Mouse (Mus musculus): ENCODE results near the gene Mpzl3.

The Mpzl3 gene

GRCm38 (mm10) chr9:45042947-45043346 lies 12.0 kb upstream of the Mpzl3 start:
- no peak for DNase-seq (ENCODE audit: low spot score)

DNA sequence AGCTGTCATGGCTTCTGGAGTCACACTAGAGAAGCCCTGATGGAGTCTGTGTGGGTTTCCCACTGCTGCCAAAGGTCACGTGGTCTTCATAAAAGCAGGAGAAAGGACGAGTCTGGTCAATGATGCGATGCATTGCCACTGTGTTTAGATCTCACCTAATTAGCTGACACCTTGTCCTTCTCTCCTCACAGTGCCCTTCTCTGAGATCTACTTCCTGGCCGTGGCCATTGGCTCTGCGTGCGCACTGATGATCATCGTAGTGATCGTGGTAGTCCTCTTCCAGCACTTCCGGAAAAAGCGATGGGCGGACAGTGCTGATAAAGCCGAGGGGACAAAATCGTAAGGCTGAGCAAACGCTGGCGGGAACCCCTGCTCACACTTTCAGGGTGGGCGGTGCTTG lies 8.0 kb upstream of the Mpzl3 start:
- DNase-seq (ENCODE audit: low spot score): no peak

- DNase-seq (ENCODE audit: low spot score): no peak
Observed at GRCm38 (mm10) chr9:45048511-45048910, 6.5 kb upstream of the Mpzl3 start.

- no peak for DNase-seq (ENCODE audit: low spot score)
Observed at GRCm38 (mm10) chr9:45049731-45050130, 5.3 kb upstream of the Mpzl3 start.

DNA sequence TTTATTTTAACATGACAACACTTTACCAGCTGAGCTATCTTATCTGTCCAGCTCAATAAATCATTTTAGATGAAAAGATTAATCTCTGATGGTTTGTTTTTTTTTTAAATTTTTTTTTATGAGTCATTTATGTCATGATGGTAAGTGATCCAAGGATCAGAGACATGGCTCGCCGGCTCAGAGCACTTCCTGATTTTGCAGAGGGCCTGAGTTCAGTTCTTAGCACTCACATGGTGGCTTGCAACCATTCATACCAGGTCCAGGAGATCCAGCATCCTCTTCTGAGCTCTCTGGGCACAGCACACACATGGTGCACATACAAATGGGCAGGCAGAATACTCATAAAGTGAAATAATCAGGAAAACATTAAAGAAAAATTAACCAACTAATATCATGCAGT lies 4.7 kb upstream of the Mpzl3 start:
- DNase-seq (ENCODE audit: low spot score): no peak

DNA sequence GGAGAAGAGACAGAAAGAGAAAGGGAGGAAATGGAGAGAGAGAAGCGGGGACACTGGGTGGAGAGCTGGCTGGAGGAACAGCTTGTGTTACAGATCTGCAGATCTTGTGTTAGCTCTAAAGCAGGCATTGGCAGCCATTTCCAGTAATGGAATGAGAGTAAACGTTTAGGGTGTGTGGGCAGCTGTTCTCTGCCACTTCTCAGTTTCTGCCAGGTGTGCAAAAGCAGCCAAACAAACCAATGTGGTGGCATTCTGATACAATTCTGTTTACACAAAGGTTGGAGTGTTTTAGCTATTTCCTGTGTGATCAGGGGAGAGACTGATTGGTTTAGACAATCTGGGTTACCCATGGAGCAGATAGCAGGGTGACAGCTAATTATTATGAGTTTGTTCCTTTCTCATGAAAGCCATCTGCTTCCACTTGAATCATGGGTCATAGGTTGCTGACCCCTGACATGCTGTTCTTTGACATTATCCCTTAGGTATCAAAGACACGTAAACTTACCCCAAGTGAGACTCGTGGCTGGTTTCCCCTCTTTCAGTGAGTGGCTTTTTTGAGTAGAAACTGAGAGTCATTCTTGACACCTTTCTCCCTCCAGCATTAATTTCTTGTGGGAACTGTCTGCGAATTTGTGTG lies 3.4 kb downstream of the Mpzl3 start:
- DNase-seq (ENCODE audit: low spot score): no peak

GRCm38 (mm10) chr9:45060151-45060550 lies 5.2 kb downstream of the Mpzl3 start:
- no peak for DNase-seq (ENCODE audit: low spot score)

- DNase-seq (ENCODE audit: low spot score): no peak
Observed at GRCm38 (mm10) chr9:45062677-45063076, 7.7 kb downstream of the Mpzl3 start.

GRCm38 (mm10) chr9:45064421-45064820 lies 9.4 kb downstream of the Mpzl3 start:
- DNase-seq (ENCODE audit: low spot score): no peak

GRCm38 (mm10) chr9:45066735-45067134 lies 11.7 kb downstream of the Mpzl3 start:
- no peak for DNase-seq (ENCODE audit: low spot score)

GRCm38 (mm10) chr9:45071800-45072199 lies 16.8 kb downstream of the Mpzl3 start:
- no peak for DNase-seq (ENCODE audit: low spot score)

DNA sequence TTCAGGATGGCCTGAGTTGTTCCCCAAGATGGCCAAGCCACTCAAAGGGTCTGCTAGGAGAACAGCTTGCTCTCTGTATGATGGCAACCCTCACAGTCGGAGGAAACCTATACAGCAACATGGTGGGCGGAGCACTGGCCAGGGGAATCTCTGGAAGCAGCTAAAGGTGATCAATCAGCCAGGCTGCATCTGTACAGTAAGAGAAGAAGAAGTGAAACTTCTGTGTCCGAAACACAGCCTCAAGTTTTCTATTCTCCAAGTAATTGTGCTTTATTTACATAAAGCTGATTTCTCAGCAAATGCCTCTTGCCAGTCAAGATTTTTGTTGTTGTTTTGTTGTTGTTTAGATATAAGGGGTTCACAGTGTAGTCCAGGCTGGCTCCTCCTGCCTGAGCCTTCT lies 22.9 kb downstream of the Mpzl3 start:
- DNase-seq (ENCODE audit: low spot score): no peak

GRCm38 (mm10) chr9:45079011-45079410 lies 24.0 kb downstream of the Mpzl3 start, which contains the start of gene Jaml:
Gene Jaml, plus strand, starts transcription at chr9:45079183.
- no peak for DNase-seq (ENCODE audit: low spot score)

DNA sequence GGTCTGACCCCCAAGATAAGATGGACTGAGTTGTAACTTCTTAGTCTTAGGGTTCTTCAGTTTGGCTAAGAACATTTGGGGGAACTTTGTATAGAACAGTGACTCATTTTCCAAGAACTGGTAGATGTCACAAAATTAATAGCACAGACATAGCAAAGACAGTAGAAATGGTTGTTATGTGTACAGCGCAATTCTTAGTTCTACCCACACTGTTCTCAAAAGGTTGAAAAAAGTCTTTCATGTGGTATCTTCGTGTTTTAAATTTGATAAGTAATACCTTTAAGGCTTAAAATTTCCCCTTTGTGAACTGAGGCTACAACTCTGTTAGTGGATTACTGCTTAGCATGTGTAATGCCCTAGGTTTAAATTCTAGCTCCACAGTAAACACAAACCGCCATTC lies 28.1 kb downstream of the Mpzl3 start:
- no peak for DNase-seq (ENCODE audit: low spot score)

GRCm38 (mm10) chr9:45084556-45084955 lies 29.6 kb downstream of the Mpzl3 start:
- DNase-seq (ENCODE audit: low spot score): no peak

DNA sequence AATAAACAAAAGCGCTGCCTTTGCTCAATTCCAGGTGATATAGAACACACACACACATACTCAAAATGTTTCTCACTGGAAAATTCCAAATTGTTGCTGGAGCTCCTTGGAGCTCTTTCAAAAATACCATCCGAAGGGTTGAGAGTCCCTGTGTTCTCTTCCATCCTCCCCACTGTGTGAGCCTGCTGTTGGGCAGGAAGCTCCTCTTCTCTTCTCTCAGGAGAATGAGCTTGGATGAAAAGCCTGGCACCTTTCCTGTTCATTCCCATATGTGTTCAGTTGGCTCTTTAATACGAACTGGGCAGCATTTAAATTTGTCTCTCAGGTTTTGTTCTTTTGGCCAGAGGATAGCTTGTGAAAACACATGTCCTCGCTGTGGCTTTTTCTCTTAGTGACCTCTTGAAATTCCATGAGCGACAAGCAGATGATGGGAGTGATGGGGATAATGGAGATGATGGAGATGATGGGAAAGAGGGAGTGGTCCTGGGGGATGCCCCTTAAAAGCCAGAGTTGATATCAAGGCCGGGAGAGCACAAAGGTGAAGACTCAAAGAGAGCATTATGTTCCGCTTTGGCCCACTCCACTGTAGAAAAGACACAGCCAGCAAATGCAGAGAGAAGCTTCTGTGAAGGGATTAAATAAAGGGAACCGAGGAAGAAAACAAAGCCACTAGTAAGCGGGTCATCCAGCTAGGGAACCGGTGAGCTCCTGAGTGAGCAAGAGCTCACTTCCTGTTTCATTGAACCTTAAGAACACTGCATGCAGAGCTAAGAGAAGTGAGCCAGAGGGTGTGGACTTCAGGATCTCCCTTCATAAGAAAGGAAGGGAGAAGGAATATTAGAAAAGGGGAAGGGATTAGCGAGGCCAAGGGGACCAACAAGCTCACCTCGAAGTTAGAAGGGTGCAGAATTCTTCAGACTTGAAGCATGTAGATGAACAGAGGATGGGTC lies 31.0 kb downstream of the Mpzl3 start:
- no peak for DNase-seq (ENCODE audit: low spot score)

DNA sequence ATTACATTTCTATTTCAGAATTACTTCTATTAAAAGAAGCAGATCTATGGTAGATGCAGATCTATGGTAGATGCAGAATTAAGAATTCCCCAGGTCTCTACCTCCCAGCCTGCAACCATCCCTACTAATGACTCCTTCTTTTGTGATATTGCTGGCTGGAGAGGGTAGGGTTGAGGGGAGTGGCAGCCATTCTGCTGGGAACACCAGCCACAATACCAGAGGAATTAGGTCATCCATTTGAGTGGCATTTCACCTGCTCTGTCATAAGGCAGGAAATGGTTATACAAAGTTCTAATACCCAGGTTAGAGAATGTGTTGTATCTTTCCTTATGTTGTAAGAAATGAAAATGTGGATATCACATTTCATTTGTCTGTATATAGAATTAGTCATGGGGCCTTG lies 33.1 kb downstream of the Mpzl3 start:
- DNase-seq (ENCODE audit: low spot score): no peak

DNA sequence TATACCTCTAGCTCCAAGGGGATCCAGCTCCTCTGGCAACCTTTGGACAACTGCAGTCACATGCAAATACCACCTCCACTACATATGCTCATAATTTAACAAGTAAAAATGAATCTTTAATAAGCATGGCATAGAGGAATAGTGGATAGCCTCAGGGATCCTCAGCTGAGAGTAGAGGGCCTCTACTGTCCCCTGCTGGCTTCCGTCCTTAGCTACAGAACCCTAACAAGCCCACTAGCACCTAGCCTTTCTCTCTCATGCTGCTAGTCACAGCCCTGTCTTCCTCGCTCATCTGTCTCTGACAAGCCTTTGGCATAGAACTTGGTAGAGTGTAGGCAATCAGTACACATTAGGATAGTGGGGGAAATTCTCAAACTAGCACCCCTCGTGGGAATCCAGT lies 35.8 kb downstream of the Mpzl3 start:
- DNase-seq (ENCODE audit: low spot score): no peak

DNA sequence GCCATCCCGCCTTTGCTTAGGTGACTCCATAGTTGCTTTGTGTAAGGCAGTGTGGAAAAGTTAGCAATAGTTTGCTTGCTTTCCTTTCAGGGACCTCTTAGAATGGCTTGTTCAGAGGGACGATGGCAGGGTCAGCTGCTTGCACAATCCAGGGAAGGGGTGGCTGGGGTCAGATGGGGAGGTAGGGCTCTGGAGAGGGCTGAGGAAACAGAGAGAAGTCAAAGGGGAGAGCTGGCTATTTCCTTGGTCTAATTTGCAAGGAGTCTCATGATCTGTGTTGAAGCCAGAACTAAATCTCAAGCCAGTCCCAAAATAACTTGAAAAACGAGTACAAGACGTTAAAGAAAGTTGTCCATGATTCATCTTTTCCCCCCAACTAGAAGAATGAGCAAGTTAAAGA lies 37.7 kb downstream of the Mpzl3 start:
- DNase-seq (ENCODE audit: low spot score): no peak

DNA sequence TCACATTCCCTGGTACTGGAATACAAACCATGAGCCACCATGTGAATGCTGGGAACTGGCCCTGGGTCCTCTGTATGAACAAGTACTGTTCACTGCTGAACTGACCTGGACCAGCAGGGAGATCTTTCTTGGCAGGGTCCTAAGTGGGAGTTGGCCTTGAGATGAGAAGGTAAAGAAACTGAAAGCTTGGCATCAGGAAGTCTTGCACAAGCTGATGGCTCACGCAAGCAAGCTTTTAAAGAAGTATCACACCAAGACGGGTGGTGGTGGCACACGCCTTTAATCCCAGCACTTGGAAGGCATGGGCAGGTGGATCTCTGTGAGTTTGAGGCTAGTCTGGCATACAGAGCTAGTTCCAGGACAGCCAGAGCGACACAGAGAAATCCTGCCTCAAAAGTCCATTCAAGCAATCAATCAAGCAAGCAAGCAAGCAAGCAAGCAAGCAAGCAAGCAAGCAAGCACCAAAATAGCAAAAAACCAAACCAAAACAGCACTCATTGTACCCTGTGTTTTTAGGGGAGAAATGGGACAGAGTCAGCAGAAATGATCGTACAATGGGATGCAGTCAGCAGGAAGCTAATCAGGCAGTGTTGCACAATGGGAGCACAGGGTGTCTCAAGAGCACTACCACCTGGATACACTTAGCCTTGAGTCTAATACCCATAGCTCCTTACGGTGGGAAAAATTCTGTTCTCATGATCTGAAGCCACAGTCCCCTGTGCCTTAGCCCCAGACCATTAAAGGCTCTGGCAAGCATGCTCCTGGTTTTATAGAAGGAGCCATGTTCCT lies 40.4 kb downstream of the Mpzl3 start:
- no peak for DNase-seq (ENCODE audit: low spot score)

- DNase-seq (ENCODE audit: low spot score): no peak
Observed at GRCm38 (mm10) chr9:45097877-45098276, 42.9 kb downstream of the Mpzl3 start.

DNA sequence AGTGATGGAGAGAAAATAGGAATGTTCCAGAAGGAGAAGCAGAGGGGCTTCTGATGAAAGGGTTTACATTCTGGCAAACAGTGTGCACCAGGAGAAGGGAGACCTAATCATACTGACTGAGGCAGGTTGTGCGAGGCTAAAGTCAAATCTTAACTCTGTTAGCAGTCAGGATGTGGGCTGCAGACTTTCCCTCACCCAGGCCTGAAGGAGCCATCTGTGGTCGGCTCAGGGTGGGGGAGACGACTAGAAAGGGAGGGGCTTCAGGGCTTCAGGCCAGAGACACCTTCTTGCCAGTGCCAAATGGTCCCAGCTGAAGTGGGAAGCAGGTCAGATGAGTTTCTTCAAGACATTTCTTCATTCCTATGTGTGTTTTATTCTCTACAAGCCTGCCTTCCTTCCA lies 43.4 kb downstream of the Mpzl3 start:
- no peak for DNase-seq (ENCODE audit: low spot score)

DNA sequence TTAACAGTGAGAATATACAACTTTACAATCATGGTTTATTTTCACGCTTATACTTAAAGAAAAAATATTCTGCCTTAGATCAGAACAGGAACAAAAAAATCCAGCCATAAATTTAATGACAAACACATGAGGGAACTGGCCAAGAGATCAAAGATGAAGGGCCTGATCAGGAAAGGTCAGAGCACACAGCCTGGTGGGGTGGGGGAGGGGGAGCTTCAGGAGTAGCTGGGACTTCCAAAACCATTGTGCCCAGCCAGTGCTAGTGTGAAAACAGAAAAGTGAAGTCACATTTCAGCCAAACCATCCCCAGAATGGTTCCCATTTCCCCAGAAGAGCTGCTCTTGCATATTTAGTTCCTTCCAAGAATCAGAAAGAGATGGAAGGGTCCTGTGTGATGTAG lies 47.5 kb downstream of the Mpzl3 start:
- no peak for DNase-seq (ENCODE audit: low spot score)
